25 mouse cellular contexts compared by ENCODE assay signal in genomic region chr9:123930926-123931325, GRCm38 (mm10). TPM values are rescaled to one million over a fixed set of nuclear protein-coding genes. Genes with fewer than 3 reads are reported as not detected.
DNase-seq lines count a peak whose midpoint lies in the region; ATAC-seq and TF ChIP-seq lines count a peak whose summit lies in the region.
"Had no signal": no experiment of that assay in that cellular context is flagged by ENCODE, and none has a peak within 500 bp of the region (broad histone marks: within the 10 kb centered on the region; RNA-seq: fewer than 3 reads in every experiment).

No protein-coding gene starts in this region.

- peak overlapping the region; percentile 38 for H3K27ac ChIP-seq in liver, adult 2 months (replicated peaks; ENCODE audit: insufficient read depth, low read depth, low read length)
- peak overlapping the region; percentile 63 for H3K27ac ChIP-seq in brown adipose tissue, adult 24 weeks (replicated peaks; ENCODE audit: low read depth, low read length)
- peak overlapping the region; percentile 73 for H3K27ac ChIP-seq in liver, postnatal 0 days (ENCODE audit: low read depth)
- no peak overlapping the region for H3K27ac ChIP-seq in forebrain, embryonic 13.5 days
- H3K27ac ChIP-seq: heart, adult 2 months; hindbrain, embryonic 13.5 days; limb, embryonic 13.5 days; midbrain, embryonic 15.5 days had no signal

- TF ChIP-seq CTCF in liver, adult 2 months (IDR thresholded peaks at IDR 0.05; ENCODE audit: low read depth, low read length), result no peak
- TF ChIP-seq CTCF in E14TG2a.4 (conservative IDR thresholded peaks at IDR 0.05; ENCODE audit: low read length), result no peak
- no peak for TF ChIP-seq CTCF in liver, postnatal 0 days (IDR thresholded peaks at IDR 0.05; ENCODE audit: low read depth)

- no peaks in the 10 kb centered on the region for H3K27me3 ChIP-seq in liver, adult 2 months (ENCODE audit: control insufficient read depth, insufficient read depth, low read length)
- peaks cover 12% of the 10 kb centered on the region for H3K27me3 ChIP-seq in E14TG2a.4 (ENCODE audit: insufficient read depth, low read length)
- H3K27me3 ChIP-seq in liver, postnatal 0 days (ENCODE audit: insufficient read depth, low read length), result no peaks in the 10 kb centered on the region
- H3K27me3 ChIP-seq in forebrain, embryonic 13.5 days, result no peaks in the 10 kb centered on the region
- H3K27me3 ChIP-seq: hindbrain, embryonic 13.5 days; limb, embryonic 13.5 days; midbrain, embryonic 15.5 days had no signal

- WGBS in liver, adult 2 months, result 66% methylated on average over 3 of the region's 3 CpGs
- WGBS in liver, postnatal 0 days (ENCODE audit: insufficient replicate concordance), result 67% methylated on average over 3 of the region's 3 CpGs
- 93% methylated on average over 3 of the region's 3 CpGs for WGBS in forebrain, embryonic 13.5 days

- no peak overlapping the region for H3K4me2 ChIP-seq in liver, postnatal 0 days (ENCODE audit: low read depth, low read length)
- no peak overlapping the region for H3K4me2 ChIP-seq in forebrain, embryonic 13.5 days
- H3K4me2 ChIP-seq: hindbrain, embryonic 13.5 days; limb, embryonic 13.5 days; midbrain, embryonic 15.5 days had no signal

- H3K9ac ChIP-seq in liver, adult 2 months (ENCODE audit: low read depth, low read length), result no peak overlapping the region
- H3K9ac ChIP-seq in liver, postnatal 0 days (replicated peaks), result no peak overlapping the region
- no peak overlapping the region for H3K9ac ChIP-seq in forebrain, embryonic 13.5 days
- H3K9ac ChIP-seq: hindbrain, embryonic 13.5 days; limb, embryonic 13.5 days; midbrain, embryonic 15.5 days had no signal

- no peak for TF ChIP-seq EP300 in liver, postnatal 0 days (IDR thresholded peaks at IDR 0.05; ENCODE audit: low read depth)

- no peak for DNase-seq in liver, adult 2 months (ENCODE audit: extremely low read depth, low read depth, low spot score)
- no peak for DNase-seq in liver
- DNase-seq in liver, postnatal 0 days, result no peak
- no peak for DNase-seq in embryo, embryonic 10.5 days (ENCODE audit: low spot score)
- DNase-seq: adrenal gland, adult 8-10 months; cerebellum, adult 9-10 months; embryo, embryonic 11 days; gastrocnemius, postnatal 14 days; heart, adult 2 months; kidney, postnatal 10 days; layer of hippocampus, adult 9-11 months had no signal

- no peak overlapping the region for H3K4me3 ChIP-seq in liver, adult 2 months (ENCODE audit: insufficient read depth, low read depth, low read length)
- H3K4me3 ChIP-seq in E14TG2a.4 (replicated peaks; ENCODE audit: low read length), result peak overlapping the region; percentile 35
- H3K4me3 ChIP-seq in brown adipose tissue, adult 24 weeks (ENCODE audit: insufficient read depth, low read depth, low read length), result no peak overlapping the region
- H3K4me3 ChIP-seq in liver, postnatal 0 days (ENCODE audit: low read depth, low read length), result no peak overlapping the region
- no peak overlapping the region for H3K4me3 ChIP-seq in forebrain, embryonic 13.5 days
- H3K4me3 ChIP-seq: heart, adult 2 months; hindbrain, embryonic 13.5 days; limb, embryonic 13.5 days; midbrain, embryonic 15.5 days had no signal

- H3K36me3 ChIP-seq in liver, adult 2 months (ENCODE audit: control insufficient read depth, insufficient read depth, low read length), result no peaks in the 10 kb centered on the region
- H3K36me3 ChIP-seq in E14TG2a.4 (ENCODE audit: insufficient read depth, low read length), result peaks cover 41% of the 10 kb centered on the region
- no peaks in the 10 kb centered on the region for H3K36me3 ChIP-seq in liver, postnatal 0 days (replicated peaks; ENCODE audit: insufficient read depth, low read length)
- H3K36me3 ChIP-seq in forebrain, embryonic 13.5 days (ENCODE audit: poor library complexity, severe bottlenecking), result no peaks in the 10 kb centered on the region
- H3K36me3 ChIP-seq: hindbrain, embryonic 13.5 days; limb, embryonic 13.5 days; midbrain, embryonic 15.5 days had no signal

- no peak for TF ChIP-seq POLR2A in liver, adult 2 months (IDR thresholded peaks at IDR 0.05; ENCODE audit: extremely low read depth, insufficient read depth, low read length)

- peaks cover 78% of the 10 kb centered on the region for H3K9me3 ChIP-seq in E14TG2a.4 (ENCODE audit: low read length)
- no peaks in the 10 kb centered on the region for H3K9me3 ChIP-seq in liver, postnatal 0 days (ENCODE audit: low read length)
- no peaks in the 10 kb centered on the region for H3K9me3 ChIP-seq in forebrain, embryonic 13.5 days (replicated peaks)
- H3K9me3 ChIP-seq: hindbrain, embryonic 13.5 days; midbrain, embryonic 15.5 days had no signal

- no peaks in the 10 kb centered on the region for H3K79me2 ChIP-seq in liver, adult 2 months (ENCODE audit: control insufficient read depth, insufficient read depth, low read length)

- H3K4me1 ChIP-seq in liver, adult 2 months (ENCODE audit: control insufficient read depth, insufficient read depth, low read length), result peaks cover 4% of the 10 kb centered on the region; the same call in 1 of the 2 replicates
- no peaks in the 10 kb centered on the region for H3K4me1 ChIP-seq in E14TG2a.4 (replicated peaks; ENCODE audit: low read depth, low read length)
- H3K4me1 ChIP-seq in brown adipose tissue, adult 24 weeks (ENCODE audit: control insufficient read depth, insufficient read depth, insufficient read length, low read length), result peaks cover 17% of the 10 kb centered on the region; the same call in 1 of the 2 replicates
- H3K4me1 ChIP-seq in liver, postnatal 0 days (ENCODE audit: insufficient read depth), result peaks cover 31% of the 10 kb centered on the region
- no peaks in the 10 kb centered on the region for H3K4me1 ChIP-seq in forebrain, embryonic 13.5 days
- H3K4me1 ChIP-seq: hindbrain, embryonic 13.5 days; midbrain, embryonic 15.5 days had no signal

- ATAC-seq in liver, postnatal 0 days, result no peak
- ATAC-seq in forebrain, embryonic 13.5 days, result no peak
- ATAC-seq: midbrain, embryonic 15.5 days had no signal

RNA-seq across cellular contexts. Expression of gene Ccr1, which starts 37.6 kb away (rescaled TPM):
- under 0.01 and 0.20 TPM in 2 replicates for total RNA-seq in liver, adult 2 months (2014; rRNA removed)
- 0.04 TPM in 1 of 2 replicates, not detected in the other for polyA plus RNA-seq in liver, adult 2 months (2012; rRNA removed)
- polyA plus RNA-seq in brown adipose tissue, adult 24 weeks (2012; ENCODE audit: insufficient read depth, insufficient read length, missing spikeins), result 0.54 and 0.59 TPM in 2 replicates
- 2.9 and 3.0 TPM in 2 replicates for polyA plus RNA-seq in liver, postnatal 0 days (2015; fragmentation: Nextera tagmentation; extraction: Ambion mirVana)
- polyA plus RNA-seq in forebrain, embryonic 13.5 days (2015; fragmentation: Nextera tagmentation; extraction: Ambion mirVana), result 0.55 and 0.70 TPM in 2 replicates
- total RNA-seq: ES-E14 had no signal

RNA-seq across cellular contexts. Expression of gene Ccr1l1, which starts 47.3 kb away (rescaled TPM):
- total RNA-seq in liver, adult 2 months (2014; rRNA removed), result not detected in 2 replicates
- polyA plus RNA-seq in liver, adult 2 months (2012; rRNA removed), result 0.12 TPM in 1 of 2 replicates, not detected in the other
- not detected in 2 replicates for polyA plus RNA-seq in brown adipose tissue, adult 24 weeks (2012; ENCODE audit: insufficient read depth, insufficient read length, missing spikeins)
- 0.09 TPM in 1 of 2 replicates, not detected in the other for polyA plus RNA-seq in liver, postnatal 0 days (2015; fragmentation: Nextera tagmentation; extraction: Ambion mirVana)
- not detected in 2 replicates for polyA plus RNA-seq in forebrain, embryonic 13.5 days (2015; fragmentation: Nextera tagmentation; extraction: Ambion mirVana)
- total RNA-seq: adrenal gland, adult 8-10 months; ES-E14; gastrocnemius, postnatal 14 days; heart, adult 2 months; heart, postnatal 10 days; megakaryocyte progenitor cell, adult 5-6 weeks had no signal
- polyA plus RNA-seq: C2C12; forebrain, embryonic 11.5 days; frontal cortex, adult 2 months; heart, adult 2 months; hindbrain, embryonic 13.5 days; intestine, embryonic 16.5 days; limb, embryonic 13.5 days; lung, embryonic 16.5 days; midbrain, embryonic 15.5 days had no signal
